Mouse (Mus musculus): Measurements from ENCODE around the gene Ptpn23. TPM values are rescaled to one million over a fixed set of nuclear protein-coding genes. Genes with fewer than 3 reads are reported as not detected.

Ptpn23 gene
- total and polyA plus RNA-seq, 3 experiments: 7.3 to 40.1 TPM; not detected in 1

DNA sequence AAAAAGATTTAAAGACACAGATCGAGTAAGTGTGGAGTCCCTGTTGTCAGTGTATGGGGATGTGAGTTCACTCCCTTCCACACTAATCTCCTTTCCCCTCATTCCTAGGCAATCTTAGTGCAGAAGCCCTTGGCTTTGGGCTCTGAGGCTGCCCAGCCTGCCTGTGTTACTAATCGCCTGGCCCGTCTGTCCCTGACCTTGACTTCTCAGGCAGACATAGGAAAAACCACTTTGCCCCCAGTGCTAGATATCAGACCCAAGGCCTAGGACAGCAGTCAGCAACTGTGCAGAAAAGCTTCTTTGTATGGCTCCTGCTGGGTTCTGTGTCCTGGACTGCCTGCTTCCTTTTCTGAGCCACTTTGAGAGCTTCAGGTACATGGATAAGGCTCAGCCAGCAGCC lies 32.3 kb downstream of the Ptpn23 start:
- Histone ChIP-seq H3K4me3 (ENCODE audit: control insufficient read depth in 1 of 2, insufficient read depth in 1 of 2, low read depth in 2 of 2, low read length in 2 of 2) (no peak overlapping the region), H3K4me1 (ENCODE audit: control insufficient read depth in 1 of 2, insufficient read depth in 2 of 2, low read length in 2 of 2) (no peaks in the 10 kb centered on the region), H3K79me2 (ENCODE audit: control insufficient read depth, insufficient read depth, low read length, poor library complexity) (no peaks in the 10 kb centered on the region), H3K36me3 (ENCODE audit: control insufficient read depth in 1 of 2, insufficient read depth in 2 of 2, low read length in 2 of 2) (peaks cover 0 to 4% of the 10 kb centered on the region in 2 experiments; a peak in 2 of 4 replicates), H3K9ac (ENCODE audit: control insufficient read depth, low read depth, low read length, poor library complexity, severe bottlenecking) (no peak overlapping the region), H3K9me3 (replicated peaks; ENCODE audit: insufficient read depth, low read length) (no peaks in the 10 kb centered on the region), H3K27me3 (ENCODE audit: control insufficient read depth in 1 of 2, insufficient read depth in 2 of 2, low read length in 2 of 2) (no peaks in the 10 kb centered on the region), H3K27ac (ENCODE audit: control insufficient read depth, low read depth, low read length) (no peak overlapping the region)
- TF ChIP-seq MXI1 (IDR thresholded peaks at IDR 0.05; ENCODE audit: low read depth, low read length) (no peak), TBP (IDR thresholded peaks at IDR 0.05; ENCODE audit: low read depth, low read length) (no peak), BHLHE40 (IDR thresholded peaks at IDR 0.05; ENCODE audit: borderline replicate concordance, low read depth, low read length) (no peak), MYC (IDR thresholded peaks at IDR 0.05; ENCODE audit: low read depth, low read length) (no peak), SIN3A (IDR thresholded peaks at IDR 0.05; ENCODE audit: low read length) (no peak), USF1 (IDR thresholded peaks at IDR 0.05; ENCODE audit: low read depth, low read length) (no peak), POLR2AphosphoS5 (IDR thresholded peaks at IDR 0.05; ENCODE audit: borderline replicate concordance, low read depth, low read length) (no peak), MAZ (IDR thresholded peaks at IDR 0.05; ENCODE audit: low read depth, low read length) (no peak), MEF2A (IDR thresholded peaks at IDR 0.05; ENCODE audit: extremely low read depth, insufficient replicate concordance, low read depth, low read length, poor library complexity, severe bottlenecking) (no peak), NRF1 (IDR thresholded peaks at IDR 0.05; ENCODE audit: insufficient read depth, low read depth, low read length, poor library complexity, severe bottlenecking) (no peak), RCOR1 (IDR thresholded peaks at IDR 0.05; ENCODE audit: low read depth, low read length) (no peak), POLR2AphosphoS2 (IDR thresholded peaks at IDR 0.05; ENCODE audit: low read length) (no peak), SMC3 (IDR thresholded peaks at IDR 0.05; ENCODE audit: low read depth, low read length) (no peak), NELFE (IDR thresholded peaks at IDR 0.05; ENCODE audit: low read depth, low read length) (no peak)
- DNase-seq (ENCODE audit: low read depth, low spot score): no peak

DNA sequence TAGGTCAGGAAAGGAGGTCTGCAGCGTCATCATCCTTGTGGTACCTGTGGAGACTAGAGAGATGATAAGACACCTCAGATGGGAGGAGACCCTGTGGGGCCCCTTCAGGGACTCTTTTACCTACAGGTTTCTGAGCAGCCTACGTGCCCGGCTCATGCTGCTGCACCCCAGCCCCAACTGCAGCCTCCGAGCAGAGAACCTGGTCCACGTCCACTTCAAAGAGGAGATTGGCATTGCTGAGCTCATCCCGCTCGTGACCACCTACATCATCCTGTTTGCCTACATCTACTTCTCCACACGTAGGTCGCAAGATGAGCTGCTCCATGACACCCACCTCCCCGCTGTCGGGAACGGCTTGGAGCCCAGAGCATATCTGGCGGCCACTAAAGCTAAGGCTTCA lies 34.1 kb downstream of the Ptpn23 start:
- Histone ChIP-seq H3K27ac (ENCODE audit: control insufficient read depth, low read depth, low read length) (no peak overlapping the region), H3K27me3 (ENCODE audit: control insufficient read depth in 1 of 2, insufficient read depth in 2 of 2, low read length in 2 of 2) (no peaks in the 10 kb centered on the region), H3K79me2 (ENCODE audit: control insufficient read depth, insufficient read depth, low read length, poor library complexity) (no peaks in the 10 kb centered on the region), H3K9ac (ENCODE audit: control insufficient read depth, low read depth, low read length, poor library complexity, severe bottlenecking) (no peak overlapping the region), H3K9me3 (replicated peaks; ENCODE audit: insufficient read depth, low read length) (no peaks in the 10 kb centered on the region), H3K4me1 (ENCODE audit: control insufficient read depth in 1 of 2, insufficient read depth in 2 of 2, low read length in 2 of 2) (no peaks in the 10 kb centered on the region), H3K36me3 (ENCODE audit: control insufficient read depth in 1 of 2, insufficient read depth in 2 of 2, low read length in 2 of 2) (peaks cover 0 to 4% of the 10 kb centered on the region in 2 experiments; a peak in 2 of 4 replicates), H3K4me3 (ENCODE audit: control insufficient read depth in 1 of 2, insufficient read depth in 1 of 2, low read depth in 2 of 2, low read length in 2 of 2) (no peak overlapping the region)
- no peak for DNase-seq (ENCODE audit: low read depth, low spot score)
- no peak for TF ChIP-seq ZMIZ1 (IDR thresholded peaks at IDR 0.05; ENCODE audit: low read depth, low read length)

DNA sequence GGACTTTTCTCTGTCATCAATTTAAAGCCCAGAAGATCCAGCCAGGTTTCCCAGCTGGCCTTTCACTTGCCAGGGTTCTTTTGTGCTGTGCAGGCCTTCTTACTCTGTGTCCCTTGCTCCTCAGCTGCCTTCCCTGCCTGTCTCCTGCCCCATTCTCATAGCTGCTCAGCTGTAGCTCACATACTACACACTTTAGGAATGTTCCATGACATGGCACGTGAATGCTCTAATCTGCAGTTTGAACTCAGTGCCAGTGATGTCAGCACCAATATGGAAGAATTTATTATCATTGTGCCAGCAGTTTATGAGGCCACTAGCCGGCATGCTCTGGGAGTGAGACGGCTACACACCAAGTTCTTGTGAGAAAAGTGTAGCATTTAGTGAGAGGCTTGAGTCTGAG lies 38.2 kb downstream of the Ptpn23 start:
- DNase-seq (ENCODE audit: low read depth, low spot score): no peak
- TF ChIP-seq NELFE (IDR thresholded peaks at IDR 0.05; ENCODE audit: low read depth, low read length) (no peak), MXI1 (IDR thresholded peaks at IDR 0.05; ENCODE audit: low read depth, low read length) (no peak), ETS1 (IDR thresholded peaks at IDR 0.05; ENCODE audit: low read depth, low read length) (no peak), ZC3H11A (IDR thresholded peaks at IDR 0.05; ENCODE audit: low read depth, low read length) (no peak), POLR2AphosphoS5 (IDR thresholded peaks at IDR 0.05; ENCODE audit: borderline replicate concordance, low read depth, low read length) (no peak), CHD2 (IDR thresholded peaks at IDR 0.05; ENCODE audit: low read length) (no peak), ZKSCAN1 (IDR thresholded peaks at IDR 0.05; ENCODE audit: low read depth, low read length) (no peak), RAD21 (IDR thresholded peaks at IDR 0.05; ENCODE audit: low read depth, low read length) (no peak), MAX (IDR thresholded peaks at IDR 0.05; ENCODE audit: low read length) (no peak), NRF1 (IDR thresholded peaks at IDR 0.05; ENCODE audit: insufficient read depth, low read depth, low read length, poor library complexity, severe bottlenecking) (no peak), MYB (IDR thresholded peaks at IDR 0.05; ENCODE audit: low read depth, low read length) (no peak), CTCF (IDR thresholded peaks at IDR 0.05 in 2 of 3, conservative IDR thresholded peaks at IDR 0.05 in 1 of 3; ENCODE audit: control insufficient read depth in 1 of 3, insufficient read depth in 1 of 3, low read depth in 2 of 3, low read length in 3 of 3, poor library complexity in 1 of 3, severe bottlenecking in 1 of 3) (no peak)
- Histone ChIP-seq H3K27me3 (ENCODE audit: control insufficient read depth in 1 of 2, insufficient read depth in 2 of 2, low read length in 2 of 2) (no peaks in the 10 kb centered on the region), H3K9ac (ENCODE audit: control insufficient read depth, low read depth, low read length, poor library complexity, severe bottlenecking) (no peak overlapping the region), H3K9me3 (replicated peaks; ENCODE audit: insufficient read depth, low read length) (no peaks in the 10 kb centered on the region), H3K4me3 (ENCODE audit: control insufficient read depth in 1 of 2, insufficient read depth in 1 of 2, low read depth in 2 of 2, low read length in 2 of 2) (no peak overlapping the region), H3K79me2 (ENCODE audit: control insufficient read depth, insufficient read depth, low read length, poor library complexity) (no peaks in the 10 kb centered on the region), H3K27ac (ENCODE audit: control insufficient read depth, low read depth, low read length) (no peak overlapping the region), H3K36me3 (ENCODE audit: control insufficient read depth in 1 of 2, insufficient read depth in 2 of 2, low read length in 2 of 2) (peaks cover 0 to 2% of the 10 kb centered on the region in 2 experiments; a peak in 2 of 4 replicates), H3K4me1 (ENCODE audit: control insufficient read depth in 1 of 2, insufficient read depth in 2 of 2, low read length in 2 of 2) (no peaks in the 10 kb centered on the region)

Data from MEL (cell line).